Mouse (Mus musculus) lung, postnatal 0 days (tissue): ENCODE data around the gene Rhbdd3.

Experiments used
- CTCF ChIP-seq: IDR thresholded peaks from 2 replicates; pipeline ENCODE4 v1.5.1; 2016; ENCODE audit warnings: antibody characterized with exemption, mild to moderate bottlenecking
- EP300 ChIP-seq: IDR thresholded peaks from 2 replicates; pipeline ENCODE4 v1.6.1; 2016; ENCODE audit warnings: antibody characterized with exemption, mild to moderate bottlenecking, control low read depth

GRCm38 (mm10) chr11:5149955-5150354 lies 51.2 kb downstream of the Rhbdd3 start:
- TF ChIP-seq CTCF (no peak), EP300 (no peak)
